Mouse (Mus musculus) spleen, embryonic (tissue): ENCODE results near the gene Arhgap21.
"Not testable (repeated sequence)": the region's sequence is repeated elsewhere in the genome, so short reads cannot be mapped to it uniquely, and the experiment has no call there.

ENCODE experiments used
- CTCF ChIA-PET: fragments of 350-600 bp; sonication (Branson Sonifier 250); formaldehyde crosslinking; loops from one replicate; lab custom pipeline; 2022; lab: Charles Lee

Gene Arhgap21

DNA sequence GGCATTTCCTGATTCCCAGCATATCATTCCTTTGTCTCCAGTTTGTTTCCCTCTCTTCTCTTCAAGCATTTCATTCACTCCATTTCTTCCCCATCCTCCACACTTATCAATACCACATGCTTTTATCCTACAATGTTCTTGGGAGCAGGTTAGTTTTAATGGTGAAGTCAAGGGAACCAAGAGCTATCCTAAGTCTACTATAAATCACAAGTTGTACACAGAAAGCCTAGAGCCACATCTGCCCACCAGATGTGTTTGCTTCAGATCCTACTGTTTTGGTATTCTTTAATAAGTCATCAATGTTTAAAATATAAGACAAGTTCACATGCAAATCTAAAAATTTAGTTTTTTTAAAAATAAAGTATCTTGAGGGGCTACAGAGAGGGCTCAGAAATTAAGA, 27.6 kb downstream of the Arhgap21 start:
- CTCF ChIA-PET = no interaction called here

DNA sequence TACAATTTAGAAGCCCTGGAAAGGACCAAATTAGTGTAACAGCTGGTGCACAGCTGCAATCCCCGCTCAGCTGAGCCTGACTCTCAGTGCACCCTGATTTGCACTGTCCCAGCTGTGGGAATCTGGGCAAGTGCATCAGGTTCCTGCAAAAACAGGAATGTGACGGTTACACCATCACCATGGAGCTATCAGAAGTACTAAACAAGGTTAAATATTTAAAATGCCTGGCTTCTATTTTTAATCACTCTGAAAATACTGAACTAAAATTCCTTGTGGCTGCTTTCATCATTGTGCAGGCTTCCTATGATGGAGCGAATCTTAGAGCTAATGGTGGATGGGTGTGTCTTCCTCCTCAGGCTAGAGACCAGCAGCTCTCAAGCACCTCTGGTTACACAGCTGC, 29.3 kb downstream of the Arhgap21 start:
- CTCF ChIA-PET = no interaction called here

DNA sequence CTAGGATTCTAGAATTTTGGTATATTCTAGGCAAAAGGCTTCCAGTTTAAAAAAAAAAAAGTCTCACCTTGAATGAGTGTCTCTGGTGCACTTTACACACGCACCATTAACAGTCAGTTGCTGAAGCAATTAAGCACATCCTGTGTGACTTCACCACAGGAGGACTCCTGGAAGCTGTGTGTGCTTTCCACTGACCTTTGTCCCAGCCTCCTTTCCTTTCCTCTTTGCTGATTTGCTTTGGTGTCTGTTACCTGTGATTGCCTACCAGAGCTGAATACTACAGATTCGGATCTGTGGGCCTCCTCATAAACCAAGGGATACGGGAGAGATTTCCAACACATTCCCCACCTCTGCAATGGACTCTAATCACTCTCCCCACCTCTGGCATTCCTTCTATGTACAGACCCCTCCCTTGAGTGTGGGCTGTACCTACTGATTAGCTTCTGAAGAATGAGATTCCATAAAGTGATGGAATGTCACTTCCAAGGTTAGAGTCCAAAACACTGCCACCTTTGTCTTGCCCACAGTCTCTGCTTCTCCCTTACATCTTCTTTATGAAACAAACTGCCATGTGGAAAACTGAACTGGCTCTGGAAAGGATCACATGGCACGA, 32.0 kb downstream of the Arhgap21 start:
- CTCF ChIA-PET = no interaction called here

DNA sequence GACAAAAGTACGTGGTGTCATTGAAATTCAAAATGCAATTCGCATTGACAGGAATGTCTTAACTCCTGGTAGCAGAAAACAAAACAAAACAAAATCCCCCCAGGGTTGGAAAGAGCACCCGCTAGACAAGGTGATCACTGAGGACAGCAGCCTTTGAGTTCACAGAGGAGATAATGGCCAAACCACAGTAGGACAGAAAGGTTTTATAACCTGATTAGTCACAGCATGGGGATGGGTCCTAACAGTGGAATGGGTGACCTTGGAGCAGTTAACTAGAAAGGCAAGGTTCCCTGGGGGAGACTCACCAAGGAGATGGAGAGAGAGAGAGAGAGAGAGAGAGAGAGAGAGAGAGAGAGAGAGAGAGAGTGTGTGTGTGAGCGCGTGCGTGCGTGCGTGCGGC, 34.3 kb downstream of the Arhgap21 start:
- CTCF ChIA-PET = no interaction called here

DNA sequence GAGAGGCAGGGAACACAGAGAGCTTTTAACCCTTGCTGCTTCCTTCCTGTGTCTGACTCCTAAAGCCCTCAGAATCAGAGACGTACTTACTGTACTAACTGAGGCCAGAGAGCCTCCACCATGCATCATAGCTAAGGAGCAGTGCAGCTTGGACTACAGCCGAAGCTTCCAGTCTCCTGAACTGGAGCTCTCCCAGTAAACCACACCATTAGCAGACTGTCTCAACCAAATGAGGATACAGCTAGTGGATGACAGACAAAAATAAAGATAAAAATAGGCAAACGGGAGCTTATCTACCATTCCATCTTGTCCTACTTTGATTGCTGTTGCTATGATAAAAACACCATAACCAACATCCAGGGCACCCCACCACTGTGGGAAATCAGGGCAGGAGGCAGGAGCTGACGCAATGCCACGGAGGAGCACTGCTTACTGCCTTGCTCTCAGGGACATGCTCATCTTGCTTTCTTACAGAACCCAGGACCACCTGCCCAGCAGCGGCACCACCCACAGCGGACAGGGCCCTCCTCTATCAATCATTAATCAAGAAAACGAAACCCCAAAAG, 35.9 kb downstream of the Arhgap21 start:
- CTCF ChIA-PET = no interaction called here

DNA sequence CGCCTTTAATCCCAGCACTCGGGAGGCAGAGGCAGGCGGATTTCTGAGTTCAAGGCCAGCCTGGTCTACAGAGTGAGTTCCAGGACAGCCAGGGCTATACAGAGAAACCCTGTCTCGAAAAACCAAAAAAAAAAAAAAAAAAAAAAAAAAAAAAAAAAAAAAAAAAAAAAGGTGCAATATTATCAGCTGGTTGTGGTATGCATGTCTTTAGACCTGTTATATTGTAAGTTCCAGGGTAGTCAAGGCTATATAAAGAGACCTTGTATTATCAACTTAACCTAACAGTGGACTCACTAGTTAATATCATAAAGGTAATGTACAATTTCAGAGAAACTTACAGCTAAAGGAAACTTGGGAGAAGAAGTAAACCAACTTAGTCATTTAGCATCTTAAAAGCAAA, 36.9 kb downstream of the Arhgap21 start:
- CTCF ChIA-PET = not testable (repeated sequence)

DNA sequence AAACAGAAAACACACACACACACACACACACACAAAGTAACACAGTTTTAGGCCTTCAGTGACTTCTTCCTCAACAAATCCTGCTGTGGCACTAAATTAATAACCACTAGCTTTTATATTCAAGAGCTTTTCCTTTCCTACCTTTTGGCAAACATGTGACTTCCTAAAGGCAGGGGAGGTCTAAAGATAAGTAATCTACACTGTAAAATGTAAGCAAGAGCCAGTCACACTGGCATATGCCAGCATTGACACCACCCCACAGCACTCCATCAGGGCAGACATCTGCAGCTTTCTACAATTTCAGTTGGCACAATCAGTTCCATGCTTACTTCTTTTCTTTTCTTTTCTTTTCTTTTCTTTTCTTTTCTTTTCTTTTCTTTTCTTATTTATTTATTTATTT, 40.2 kb downstream of the Arhgap21 start:
- CTCF ChIA-PET = interaction anchor here (0.7 kb wide), 1 partner anchor 798 kb away, joined by 3 read pairs; no protein-coding TSS in a partner anchor

DNA sequence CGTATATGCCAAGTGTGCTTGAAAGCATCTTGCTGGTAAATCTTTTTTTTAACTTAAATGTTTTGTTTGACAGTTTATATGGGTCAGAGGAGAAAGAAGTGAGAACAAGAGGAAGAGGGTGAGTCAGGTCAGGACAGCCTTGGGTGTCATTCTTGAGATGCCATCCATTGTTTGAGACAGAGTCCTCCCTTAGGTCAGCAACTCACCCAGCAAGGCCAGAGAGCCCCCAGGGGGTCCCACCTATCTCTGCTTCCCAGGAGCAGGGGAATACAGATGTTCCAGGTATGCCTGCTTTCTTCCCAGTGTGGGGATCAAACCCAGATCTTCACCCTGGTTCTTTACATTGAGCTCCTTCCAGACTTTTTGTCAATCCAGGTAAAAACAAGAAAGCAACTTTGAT, 43.7 kb downstream of the Arhgap21 start:
- CTCF ChIA-PET = no interaction called here

DNA sequence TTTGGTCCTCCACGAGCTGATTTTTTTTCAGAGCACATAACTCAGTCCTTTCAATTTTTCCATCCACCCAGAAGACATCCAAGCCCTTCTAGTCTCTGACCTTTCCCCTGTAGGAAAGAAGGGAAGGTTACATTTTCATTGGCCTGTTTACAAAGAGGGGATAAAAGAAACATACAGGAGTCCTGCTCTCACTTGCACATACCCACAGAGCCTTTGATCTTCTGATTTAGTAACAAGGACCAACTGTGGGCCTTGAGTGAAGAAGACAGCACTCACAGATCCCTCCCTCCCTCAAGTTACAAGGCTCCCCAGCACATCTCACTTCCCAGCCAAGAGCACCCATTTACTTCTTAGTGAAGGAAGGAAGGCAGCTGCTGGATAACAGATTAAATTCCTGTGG, 46.3 kb downstream of the Arhgap21 start:
- CTCF ChIA-PET = no interaction called here

DNA sequence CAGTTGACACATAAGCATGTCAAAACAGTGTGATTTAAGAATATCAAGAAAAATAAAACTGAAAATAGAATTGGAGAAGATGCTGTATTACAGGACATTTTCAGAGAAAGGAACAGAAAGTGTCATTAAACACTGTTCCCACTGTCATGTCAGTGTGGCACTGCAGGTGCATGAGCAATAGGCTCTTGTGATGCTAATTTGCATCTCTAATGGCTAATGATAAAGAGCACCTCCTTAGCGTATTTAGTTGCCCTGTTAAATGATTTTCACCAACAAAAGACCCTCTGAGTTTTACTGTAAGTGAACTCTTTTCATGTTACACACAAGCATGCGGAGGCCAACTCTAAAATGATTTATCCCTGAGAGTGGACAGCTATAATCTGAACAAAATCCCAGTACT, 47.1 kb downstream of the Arhgap21 start:
- CTCF ChIA-PET = interaction anchor here (0.5 kb wide), 1 partner anchor 32 kb away, joined by 3 read pairs; no protein-coding TSS in a partner anchor

DNA sequence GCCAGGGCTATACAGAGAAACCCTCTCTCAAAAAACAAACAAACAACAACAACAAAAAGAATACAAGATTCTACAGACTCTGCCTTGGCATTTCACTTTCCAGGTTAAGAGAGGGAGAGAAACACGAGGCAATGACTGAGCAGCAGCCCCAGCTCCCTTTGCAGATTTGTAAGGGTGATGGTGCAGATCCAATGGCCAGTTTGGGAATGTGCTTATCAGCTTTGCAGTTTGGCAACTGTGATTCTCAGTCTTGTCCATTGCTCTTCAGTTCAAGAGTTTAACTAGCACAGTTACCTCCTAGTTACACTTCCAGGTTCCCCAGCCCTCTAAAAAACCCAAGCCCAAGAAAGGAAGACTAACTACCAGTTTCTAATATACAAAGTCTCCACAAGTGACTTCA, 47.7 kb downstream of the Arhgap21 start:
- CTCF ChIA-PET = no interaction called here

DNA sequence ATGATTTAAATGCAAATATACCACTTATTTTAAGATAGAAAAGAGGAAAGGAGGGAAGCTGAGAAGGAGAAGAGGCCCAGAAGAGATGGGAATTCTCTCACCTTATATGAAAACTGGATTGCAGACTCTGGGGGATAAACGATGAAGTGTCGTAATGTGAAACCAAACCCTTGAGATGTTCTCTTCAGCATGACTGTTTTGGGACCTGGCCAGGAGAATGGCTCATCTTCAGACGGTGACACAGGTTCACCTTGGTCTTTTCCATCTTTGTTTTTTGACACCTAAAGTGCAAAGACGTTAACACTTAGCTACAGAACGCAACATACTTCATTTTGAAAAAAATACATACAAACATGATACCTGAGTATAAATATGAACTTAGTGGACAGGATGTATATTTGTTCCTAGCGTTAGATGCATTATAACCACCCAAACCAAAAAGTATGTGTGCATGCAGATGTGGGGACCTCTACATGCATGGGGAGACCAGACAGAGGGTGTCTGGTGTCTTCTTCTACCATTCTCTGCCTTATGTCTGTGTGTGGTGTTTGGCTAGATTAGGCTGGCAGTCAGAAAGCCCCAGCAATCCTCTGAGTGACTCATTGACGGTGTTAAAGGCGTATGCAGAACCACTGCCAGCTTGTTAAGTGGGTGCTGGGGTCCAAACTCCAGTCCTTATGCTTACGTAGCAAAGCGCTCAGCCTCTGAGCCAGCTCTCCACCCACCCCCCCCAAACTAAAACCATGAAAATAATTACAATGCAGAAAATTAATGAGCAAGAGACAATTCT, 54.0 kb downstream of the Arhgap21 start:
- CTCF ChIA-PET = no interaction called here

DNA sequence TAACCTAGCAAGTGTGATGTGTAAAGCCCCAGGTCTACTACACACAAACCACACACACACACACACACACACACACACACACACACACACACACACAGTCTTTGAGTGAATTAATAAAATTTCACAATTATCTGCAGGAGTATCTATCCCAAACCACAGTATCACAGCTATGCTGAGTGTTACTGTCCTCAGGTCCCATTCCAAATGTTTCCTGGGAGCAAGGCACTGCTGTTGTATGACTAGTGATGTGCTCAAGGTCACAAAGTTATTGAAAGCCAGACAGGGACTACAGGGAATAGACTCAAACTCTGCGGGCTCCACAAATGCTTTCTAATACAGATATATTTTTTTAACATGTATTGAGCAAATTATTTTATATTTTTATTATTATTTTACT, 55.7 kb downstream of the Arhgap21 start:
- CTCF ChIA-PET = no interaction called here

DNA sequence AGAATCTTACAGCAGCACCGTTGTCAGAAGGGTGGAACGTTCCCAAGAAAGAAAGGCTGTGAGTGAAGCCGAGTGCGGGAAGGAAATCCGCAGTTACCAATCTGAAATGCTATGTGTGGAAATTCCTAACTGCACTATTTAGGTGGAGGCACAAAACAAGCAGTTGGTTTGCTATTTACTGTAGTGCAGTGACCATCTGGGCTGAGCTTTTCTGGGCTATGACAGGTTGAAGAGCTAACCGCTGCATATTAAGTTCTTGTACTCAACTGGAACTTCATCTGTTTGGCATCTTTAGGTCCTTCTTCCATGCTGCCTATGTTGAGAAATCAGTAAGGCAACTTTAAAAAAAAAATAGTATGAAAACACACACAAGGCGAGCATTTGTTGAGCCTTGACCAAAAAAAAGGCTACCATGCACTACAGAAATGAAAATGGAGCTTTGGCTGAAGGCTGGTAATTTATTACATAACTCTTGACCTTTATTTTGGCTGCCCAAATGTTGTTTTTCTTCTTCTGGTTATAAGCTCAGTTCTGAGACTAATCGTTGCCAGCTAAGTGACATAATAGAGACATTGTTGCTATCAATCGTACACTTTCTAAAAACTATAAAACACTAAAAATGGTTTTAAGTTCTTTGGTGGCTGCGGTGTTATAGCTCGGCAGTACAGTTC, 56.2 kb downstream of the Arhgap21 start:
- CTCF ChIA-PET = no interaction called here

DNA sequence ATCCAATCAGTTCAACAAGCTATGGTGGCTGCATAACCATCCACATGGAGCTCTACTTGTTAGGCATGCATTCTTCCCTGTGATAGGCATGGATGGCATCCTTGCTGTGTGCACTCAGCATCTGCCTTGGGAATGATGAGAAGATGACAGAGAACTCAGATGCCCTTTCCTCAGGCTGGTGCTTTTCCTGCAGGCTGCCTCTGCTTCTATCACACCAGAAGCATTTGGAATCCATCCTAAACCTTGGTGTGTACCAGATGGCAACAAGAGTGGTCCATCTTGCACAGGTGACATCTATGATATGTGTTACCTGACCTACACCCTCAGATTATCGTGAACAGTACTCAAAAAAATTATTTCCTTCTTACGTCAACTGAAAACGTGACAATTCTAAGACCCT, 58.2 kb downstream of the Arhgap21 start:
- CTCF ChIA-PET = interaction anchor here (1.0 kb wide), 1 partner anchor 28 kb away, joined by 3 read pairs; no protein-coding TSS in a partner anchor

DNA sequence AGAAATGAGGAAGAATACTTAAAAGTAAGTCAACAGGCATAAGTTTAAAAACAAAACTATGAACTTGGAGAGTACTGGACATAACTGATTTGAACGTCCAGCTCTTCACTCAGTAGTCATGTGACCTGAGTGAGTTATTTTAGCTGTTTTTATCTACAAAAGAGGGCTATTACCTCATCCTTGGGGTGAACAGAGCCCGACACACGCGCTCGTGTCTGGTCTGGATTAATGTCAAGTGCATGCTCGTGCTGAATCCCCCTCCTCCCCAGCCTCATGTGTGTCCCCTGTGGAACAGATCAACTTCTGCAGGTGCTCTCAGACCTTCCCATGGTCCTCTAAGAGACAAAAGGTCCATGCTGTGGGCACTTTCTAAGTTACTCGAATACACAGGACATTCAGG, 59.3 kb downstream of the Arhgap21 start:
- CTCF ChIA-PET = interaction anchor here (0.6 kb wide), 1 partner anchor 281 kb away, joined by 4 read pairs; no protein-coding TSS in a partner anchor

DNA sequence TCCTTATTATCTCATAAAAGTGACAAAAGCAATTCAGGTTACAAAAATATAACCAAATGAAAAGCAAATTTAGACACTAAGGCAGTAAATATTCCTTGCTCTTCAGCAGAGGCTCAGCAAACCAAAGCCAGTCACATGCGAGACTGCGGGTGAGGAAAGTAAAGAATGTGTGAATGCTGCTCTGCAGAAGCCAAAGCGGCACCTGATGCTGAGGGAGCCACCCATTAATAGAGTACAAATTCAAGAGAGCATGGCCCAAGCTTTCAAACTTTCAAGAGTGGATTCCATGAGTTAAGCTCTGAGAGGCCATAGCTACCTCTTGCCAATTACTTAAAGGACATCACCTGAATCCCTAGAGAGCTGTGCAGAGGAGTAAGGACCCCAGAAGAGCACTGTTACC, 61.4 kb downstream of the Arhgap21 start:
- CTCF ChIA-PET = no interaction called here

DNA sequence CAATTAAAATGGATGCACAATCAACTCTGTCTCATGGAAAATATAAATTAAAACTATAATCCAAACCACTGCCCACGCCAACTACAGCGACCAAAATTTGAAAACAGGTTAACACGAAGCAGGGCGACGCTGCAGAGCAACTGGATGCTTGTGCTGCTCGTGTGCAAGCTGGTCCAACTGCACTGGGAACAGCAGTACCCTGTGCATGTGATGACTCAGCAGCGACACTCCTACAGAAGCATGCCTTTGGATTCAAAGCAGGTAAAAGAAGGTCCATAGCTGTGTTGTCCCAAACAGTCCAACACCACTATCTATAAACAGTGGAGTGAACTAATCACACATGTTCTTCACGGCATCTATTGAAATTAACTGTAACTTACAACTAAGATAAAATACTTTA, 63.3 kb downstream of the Arhgap21 start:
- CTCF ChIA-PET = no interaction called here

DNA sequence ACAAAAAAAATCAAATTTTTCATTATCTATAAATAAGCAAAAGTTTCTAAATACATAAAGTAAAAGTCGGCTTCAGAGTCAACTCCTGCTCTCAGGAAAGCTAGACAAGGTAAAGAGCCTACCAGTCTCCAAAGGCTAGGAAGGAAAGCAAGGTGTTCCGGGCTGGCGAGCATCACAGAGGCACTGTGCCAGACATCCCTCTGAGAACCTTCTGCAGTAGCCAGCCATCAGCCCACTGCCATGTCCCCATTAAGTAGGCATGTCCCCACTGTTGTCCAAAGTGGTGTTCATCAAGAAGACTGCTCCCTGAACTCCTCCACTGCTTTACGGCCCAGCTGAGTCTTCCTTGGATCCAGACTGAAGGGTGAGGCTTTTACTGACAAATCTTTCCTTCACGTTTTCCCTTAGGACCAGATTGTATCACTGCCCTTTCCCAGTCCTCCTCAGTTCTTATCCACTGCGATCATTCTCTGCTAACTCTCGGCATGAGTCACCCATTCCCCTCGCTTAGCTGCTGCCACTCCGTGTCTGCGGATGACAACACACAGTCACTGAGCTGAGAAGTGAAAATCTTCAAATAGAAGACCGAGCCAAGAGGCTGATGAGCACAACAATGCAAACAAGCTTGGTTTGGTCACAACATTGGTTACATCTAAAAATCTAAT, 65.6 kb downstream of the Arhgap21 start:
- CTCF ChIA-PET = interaction anchor here (0.6 kb wide), 1 partner anchor 14 kb away, joined by 8 read pairs; no protein-coding TSS in a partner anchor

DNA sequence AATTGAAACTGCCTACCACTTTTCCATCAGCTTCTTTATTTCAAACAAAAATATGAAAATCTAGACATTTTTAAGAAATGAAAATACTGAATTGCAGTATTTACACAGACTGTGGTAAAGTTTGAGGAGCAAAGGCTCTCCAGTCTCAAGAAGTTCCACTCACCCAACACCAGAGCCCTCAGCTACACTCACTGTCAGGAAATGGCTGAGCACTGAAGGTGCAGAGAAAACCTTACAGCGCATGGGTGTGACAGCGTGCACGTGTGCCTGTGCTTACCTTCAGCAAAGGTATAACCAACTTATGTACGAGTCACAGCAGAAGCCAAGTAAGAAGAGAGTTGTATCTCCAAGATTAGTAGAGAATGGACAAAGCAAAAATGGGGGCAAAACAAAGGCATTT, 66.8 kb downstream of the Arhgap21 start:
- CTCF ChIA-PET = interaction anchor here (0.6 kb wide), 1 partner anchor 57 kb away, joined by 7 read pairs; no protein-coding TSS in a partner anchor

DNA sequence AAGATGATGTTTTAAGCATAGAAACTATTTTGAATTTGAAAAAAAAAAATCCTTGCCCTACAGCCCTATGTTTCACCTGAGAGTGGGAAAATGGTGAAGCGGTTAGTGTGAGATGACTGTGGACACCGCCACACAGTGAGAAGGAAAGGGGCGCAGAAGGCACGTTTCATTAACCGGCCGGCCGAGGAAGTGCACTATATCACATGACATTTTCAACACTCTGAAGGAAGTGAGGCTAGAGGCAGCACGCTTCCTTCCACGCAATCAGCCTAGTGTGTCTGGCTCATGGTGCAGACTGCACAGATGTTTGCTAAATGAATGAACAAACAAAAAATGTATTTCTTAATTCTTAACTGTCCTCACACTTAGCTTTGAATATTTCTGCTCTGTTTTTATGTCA, 69.4 kb downstream of the Arhgap21 start:
- CTCF ChIA-PET = interaction anchor here (1.6 to 2.0 kb wide), 2 partner anchors 288 to 362 kb away, joined by 16 read pairs; no protein-coding TSS in a partner anchor
